Mouse (Mus musculus) gastrocnemius, adult 2 months (tissue): ENCODE results near the gene Tmem121b. TPM values are rescaled to one million over a fixed set of nuclear protein-coding genes. Genes with fewer than 3 reads are reported as not detected.

Experiments
- DNase-seq: peaks from one replicate; pipeline ENCODE4 v3.0.0; 2022
- H3K27ac ChIP-seq: fragments of 200-600 bp; 2 replicates; pipeline ENCODE4 v1.8.1; 2022; ENCODE audit warnings: mild to moderate bottlenecking
- H3K4me3 ChIP-seq: fragments of 200-600 bp; 2 replicates; pipeline ENCODE4 v1.8.1; 2022; ENCODE audit warnings: mild to moderate bottlenecking, moderate library complexity
- CTCF ChIP-seq: fragments of 200-600 bp; IDR thresholded peaks from 2 replicates; pipeline ENCODE4 v1.8.1; 2022; ENCODE audit warnings: antibody characterized with exemption, mild to moderate bottlenecking, moderate library complexity
- intact Hi-C: fragments of 180-260 bp; cut with DNase I; formaldehyde crosslinking; loops from one replicate; pipeline ENCODE4 v1.15.1; 2025
- long read RNA-seq, 2 experiments: library from polyadenylated mRNA; stranded (forward); transcript quantifications; one replicate each; pipeline ENCODE4 v2.0.0; 2021
- total RNA-seq, 2 experiments: library from RNA; stranded (reverse); gene quantifications; 2 replicates each; pipeline ENCODE4 v1.2.3; 2021

Tmem121b gene
- total RNA-seq = not detected
- long read RNA-seq, experiment 1 = 0 reads
- long read RNA-seq, experiment 2 = 0 reads

DNA sequence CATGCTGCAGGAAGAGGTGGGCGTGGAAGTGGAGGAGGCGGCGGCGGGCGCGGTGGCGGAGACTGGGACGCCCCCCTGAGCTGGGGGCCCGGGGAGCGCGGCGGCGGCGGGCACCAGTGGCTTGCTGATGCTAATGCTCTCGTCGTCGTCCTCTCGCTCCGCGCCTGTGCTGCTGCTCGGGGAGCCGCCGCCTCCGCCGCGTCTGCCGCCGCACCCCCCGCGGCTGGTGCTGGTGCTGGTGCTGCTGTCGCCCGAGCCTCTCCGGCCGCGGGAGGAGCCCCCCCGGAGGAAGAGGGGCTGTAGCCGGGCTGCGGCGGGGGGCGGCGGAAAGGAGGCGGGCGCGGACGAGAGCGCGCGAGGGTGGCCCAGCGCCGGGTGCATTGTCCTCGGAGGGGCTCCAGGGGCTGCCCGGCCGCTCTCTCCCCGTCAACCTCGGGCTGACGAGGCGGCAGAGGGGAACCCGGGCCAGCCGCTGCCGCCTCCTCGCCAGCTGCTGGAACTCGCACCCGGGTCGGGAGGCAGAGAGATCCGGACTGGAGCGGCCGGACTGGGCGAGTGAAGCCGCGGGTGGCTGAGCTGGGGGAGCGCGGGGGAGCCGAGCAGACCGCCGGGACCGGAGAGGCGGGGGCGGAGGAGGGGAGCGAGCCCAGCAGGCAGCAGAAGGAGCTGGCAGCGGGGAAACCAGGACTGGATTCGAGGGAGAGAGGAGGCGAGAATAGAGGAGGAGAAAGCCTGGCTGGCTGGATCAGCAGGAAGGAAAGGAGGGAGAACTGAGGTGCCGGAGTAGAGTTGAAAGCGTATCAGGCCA lies at the start of gene Tmem121b:
Gene Tmem121b (minus strand): TSS at position 434 of the 808 bp plus-strand sequence.
- peak within 1 kb of the TSS; percentile 75 for H3K4me3 ChIP-seq
- no peak for TF ChIP-seq CTCF
- peak; percentile 49 for DNase-seq
- no peak within 1 kb of the TSS for H3K27ac ChIP-seq
- intact Hi-C loops = no loop called here

- intact Hi-C loops = no loop called here
- H3K4me3 ChIP-seq = no peak overlapping the region
- peak; percentile 22; the same call in 1 of the 2 replicates for TF ChIP-seq CTCF
- no peak for DNase-seq
- no peak overlapping the region for H3K27ac ChIP-seq
Observed at GRCm38 (mm10) chr6:120542061-120542460, 48.5 kb upstream of the Tmem121b start.

DNA sequence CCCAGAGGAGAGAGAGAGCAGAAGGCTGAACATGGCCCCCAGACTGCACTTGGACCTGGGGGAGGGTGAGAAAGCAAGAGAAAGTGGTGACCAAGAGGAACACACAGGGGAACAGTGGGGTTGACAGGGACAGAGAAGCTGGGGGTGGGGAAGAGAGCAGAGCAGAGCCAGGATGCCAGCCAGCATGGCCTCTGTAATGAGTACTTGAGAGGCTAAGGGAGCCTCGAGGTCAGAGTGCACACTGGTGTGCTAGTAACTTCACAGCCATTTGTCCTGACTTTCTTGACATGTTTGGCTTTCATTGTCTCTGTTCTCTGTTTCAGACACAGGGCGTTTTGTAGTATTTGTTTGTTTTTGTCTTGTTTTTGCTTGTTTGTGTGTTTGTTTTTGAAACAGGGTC lies 47.8 kb upstream of the Tmem121b start:
- TF ChIP-seq CTCF = no peak
- intact Hi-C loops = loop anchor here (2.0 kb wide), 1 partner anchor 49 kb away; no protein-coding TSS in a partner anchor
- no peak for DNase-seq
- Histone ChIP-seq H3K4me3 (no peak overlapping the region), H3K27ac (peak overlapping the region; percentile 89)

DNA sequence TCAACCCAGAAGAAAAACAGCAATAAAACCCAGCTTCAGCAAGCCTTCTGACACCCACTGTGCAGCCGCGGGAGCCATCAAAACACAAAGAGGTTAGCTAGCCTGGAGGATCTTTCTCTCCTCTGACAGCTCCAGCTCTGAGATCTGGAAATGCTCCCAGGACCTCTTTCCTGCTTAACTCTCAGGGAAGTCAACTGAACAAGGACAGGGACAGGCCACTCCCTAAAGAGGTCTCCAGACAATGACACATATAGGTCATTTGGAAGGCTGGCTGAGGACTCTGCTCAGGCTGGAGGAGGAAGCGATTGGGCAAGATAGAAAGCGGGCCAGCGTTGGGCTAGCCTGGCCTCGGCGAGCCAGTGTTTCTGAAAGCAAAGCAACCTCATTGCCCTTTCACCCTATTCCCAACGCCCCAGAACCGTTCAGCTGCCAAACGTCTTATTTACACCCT lies 46.2 kb upstream of the Tmem121b start:
- DNase-seq = peak; percentile 79
- Histone ChIP-seq H3K27ac (peak overlapping the region; percentile 89), H3K4me3 (peak overlapping the region; percentile 68)
- TF ChIP-seq CTCF = no peak
- intact Hi-C loops = loop anchor here (1.0 to 5.0 kb wide), 3 partner anchors 51 to 282 kb away; partner anchors contain the start of gene Atp6v1e1

DNA sequence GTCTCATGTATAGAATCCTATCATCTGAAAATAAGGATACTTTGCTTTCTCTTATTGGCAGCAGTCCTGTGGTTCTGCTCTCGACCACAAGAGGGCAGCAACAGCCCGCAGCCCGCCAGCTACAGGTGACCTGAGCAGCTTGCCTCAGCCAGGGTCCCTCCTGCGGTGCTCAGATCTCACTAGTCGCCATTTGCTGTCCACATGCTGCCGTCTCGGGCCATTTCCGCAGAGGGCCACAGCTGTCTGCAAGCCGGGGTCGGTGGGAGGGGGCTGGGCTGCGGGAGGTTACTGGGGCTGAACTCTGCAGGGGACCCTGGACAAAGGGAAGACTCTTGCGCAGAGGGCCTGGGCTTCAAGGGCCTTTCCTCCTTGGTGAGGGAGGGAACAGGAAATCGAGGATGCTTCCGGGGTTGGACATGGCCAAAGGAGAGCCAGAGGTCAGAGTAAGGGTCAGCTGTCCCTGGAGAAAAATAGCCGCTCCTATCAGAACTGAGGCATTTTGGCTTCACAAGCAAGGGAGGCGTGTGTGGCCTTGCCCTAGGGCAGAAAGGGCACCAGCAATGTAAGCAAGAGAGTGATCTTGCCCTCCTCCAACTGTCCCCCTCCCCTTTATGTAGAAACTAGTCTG lies 45.6 kb upstream of the Tmem121b start:
- intact Hi-C loops = loop anchor here (1.0 to 5.0 kb wide), 2 partner anchors 197 to 283 kb away; partner anchors contain the start of gene Atp6v1e1
- DNase-seq = peak; percentile 84
- peak overlapping the region; percentile 89 for H3K27ac ChIP-seq
- TF ChIP-seq CTCF = peak; percentile 98
- H3K4me3 ChIP-seq = peak overlapping the region; percentile 68

- Histone ChIP-seq H3K27ac (no peak overlapping the region), H3K4me3 (no peak overlapping the region)
- peak; percentile 12; the same call in 1 of the 2 replicates for TF ChIP-seq CTCF
- intact Hi-C loops = loop anchor here (5.0 kb wide), 1 partner anchor 286 kb away; the partner anchor contains the start of gene Atp6v1e1
- DNase-seq = no peak
Observed at GRCm38 (mm10) chr6:120536337-120536736, 42.7 kb upstream of the Tmem121b start.

DNA sequence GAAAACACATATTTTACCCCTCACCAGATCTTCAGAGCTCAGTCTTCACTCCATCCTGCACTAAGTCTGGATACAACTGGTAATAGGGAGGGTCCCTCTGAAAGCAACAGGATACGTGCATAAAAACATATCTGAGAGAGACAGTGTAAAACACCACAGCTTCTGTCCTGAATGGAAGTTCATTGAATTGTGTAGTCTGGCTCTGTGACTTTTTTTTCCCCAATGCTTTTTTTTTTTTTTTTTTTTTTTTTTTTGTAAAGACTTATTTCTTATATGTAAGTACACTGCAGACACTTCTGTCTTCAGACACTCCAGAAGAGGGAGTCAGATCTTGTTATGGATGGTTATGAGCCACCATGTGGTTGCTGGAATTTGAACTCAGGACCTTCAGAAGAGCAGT lies 39.0 kb upstream of the Tmem121b start:
- TF ChIP-seq CTCF = no peak
- no peak for DNase-seq
- Histone ChIP-seq H3K4me3 (no peak overlapping the region), H3K27ac (no peak overlapping the region; the same call in 1 of the 2 replicates)
- intact Hi-C loops = no loop called here

- no peak; the same call in 1 of the 2 replicates for TF ChIP-seq CTCF
- peak within 1 kb of the TSS; percentile 93 for H3K27ac ChIP-seq
- peak within 1 kb of the TSS; percentile 94 for H3K4me3 ChIP-seq
- intact Hi-C loops = loop anchor here (2.0 kb wide), 1 partner anchor 136 kb away; the partner anchor contains the start of gene Cecr2
- DNase-seq = peak; percentile 97
Observed at GRCm38 (mm10) chr6:120531020-120531965, 37.7 kb upstream of the Tmem121b start, which contains the start of gene Hdhd5. Gene Hdhd5, minus strand, starts transcription at chr6:120531319.

DNA sequence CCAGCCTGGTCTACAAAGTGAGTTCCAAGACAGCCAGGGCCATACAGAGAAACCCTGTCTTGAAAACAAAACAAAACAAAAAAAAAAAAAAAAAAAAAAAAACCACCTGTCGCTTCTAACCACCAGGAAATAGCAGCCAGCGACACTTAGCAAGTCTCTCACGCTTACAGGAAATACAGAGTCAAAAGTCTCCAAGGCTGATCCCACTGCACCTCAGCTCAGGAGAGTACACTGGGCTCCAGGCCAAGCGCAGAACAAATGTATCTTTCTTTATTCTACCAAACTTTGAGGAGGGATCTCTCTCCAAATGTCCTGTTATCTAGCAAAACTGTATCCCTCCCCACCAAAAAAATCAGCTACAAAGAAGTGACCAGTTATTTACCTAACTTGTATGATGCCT lies 35.5 kb upstream of the Tmem121b start:
- H3K27ac ChIP-seq = no peak overlapping the region
- H3K4me3 ChIP-seq = no peak overlapping the region
- DNase-seq = no peak
- intact Hi-C loops = no loop called here
- no peak for TF ChIP-seq CTCF

GRCm38 (mm10) chr6:120524796-120525195 lies 31.2 kb upstream of the Tmem121b start:
- H3K4me3 ChIP-seq = no peak overlapping the region
- DNase-seq = no peak
- TF ChIP-seq CTCF = no peak
- intact Hi-C loops = no loop called here
- no peak overlapping the region for H3K27ac ChIP-seq

DNA sequence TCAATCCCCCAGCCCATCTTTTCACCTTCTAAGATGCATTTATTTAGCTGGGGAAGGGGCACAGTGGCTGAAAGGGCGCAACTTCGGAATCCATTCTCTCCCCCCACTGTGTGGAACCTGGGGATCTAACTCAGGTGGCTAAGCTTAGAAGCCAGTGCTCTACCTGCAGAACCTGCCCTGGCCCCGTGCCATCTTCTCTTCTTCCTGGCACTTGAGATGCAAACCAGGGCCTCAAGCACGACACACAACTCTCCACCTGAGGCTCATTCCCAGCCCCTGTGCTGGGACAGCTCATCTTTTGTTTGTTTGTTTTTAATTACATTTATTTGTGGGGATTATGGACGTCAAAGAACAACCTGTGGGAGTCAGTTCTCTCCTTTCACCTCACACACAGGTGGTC lies 26.0 kb upstream of the Tmem121b start:
- no peak overlapping the region for H3K4me3 ChIP-seq
- intact Hi-C loops = no loop called here
- TF ChIP-seq CTCF = no peak
- no peak for DNase-seq
- H3K27ac ChIP-seq = no peak overlapping the region

DNA sequence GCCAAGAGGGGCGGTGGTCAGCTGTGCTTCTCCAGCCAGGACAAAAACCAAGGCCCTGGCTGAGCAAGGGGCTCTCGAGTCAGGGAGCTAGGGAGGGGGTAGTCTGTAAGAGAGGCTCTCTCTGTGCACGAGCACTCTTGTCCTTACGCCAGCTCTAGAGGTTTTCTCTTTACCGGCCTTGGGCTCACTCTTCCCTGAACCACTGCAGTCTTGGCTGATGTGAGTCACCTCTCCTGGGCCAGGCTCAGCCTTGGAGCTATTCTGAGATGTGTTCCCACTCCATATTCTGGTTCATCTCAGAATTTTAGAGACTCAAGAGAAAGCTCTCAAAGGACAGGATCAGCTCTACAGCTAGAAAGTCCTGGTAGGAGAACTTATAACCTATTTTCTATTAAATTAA lies 23.7 kb upstream of the Tmem121b start:
- intact Hi-C loops = no loop called here
- no peak for DNase-seq
- Histone ChIP-seq H3K27ac (peak overlapping the region; percentile 5; the same call in 1 of the 2 replicates), H3K4me3 (no peak overlapping the region)
- TF ChIP-seq CTCF = no peak
